29 mouse cellular contexts compared by ENCODE assay signal in the genomic region with DNA sequence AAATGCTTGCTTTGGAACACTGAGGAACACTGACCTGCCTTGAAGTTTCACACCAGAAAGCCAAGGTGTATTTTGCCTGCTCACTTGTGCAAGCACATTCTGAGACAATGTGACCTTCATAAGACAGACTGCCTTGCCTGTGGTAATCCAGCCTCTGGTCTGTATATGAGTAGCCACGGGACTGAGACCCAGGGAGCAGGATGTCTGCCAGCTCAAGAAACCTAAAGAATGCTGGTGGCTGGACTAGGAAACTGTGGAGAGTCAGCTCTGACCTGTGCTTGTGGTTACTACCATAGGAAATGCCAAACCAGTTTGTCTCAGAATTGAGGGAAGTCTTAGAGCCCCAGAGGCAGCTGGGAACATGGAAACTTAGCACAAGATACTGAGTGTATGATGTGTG. TPM values are rescaled to one million over a fixed set of nuclear protein-coding genes. Genes with fewer than 3 reads are reported as not detected.
DNase-seq lines count a peak whose midpoint lies in the region; ATAC-seq and TF ChIP-seq lines count a peak whose summit lies in the region.
"Had no signal": no experiment of that assay in that cellular context is flagged by ENCODE, and none has a peak within 500 bp of the region (broad histone marks: within the 10 kb centered on the region; RNA-seq: fewer than 3 reads in every experiment).

No protein-coding gene starts in this region.

- CTCF ChIA-PET in Patski (lab: Charles Lee), result interaction anchor here (1.1 to 2.0 kb wide), 3 partner anchors 8 to 58 kb away, joined by 3 to 9 read pairs (median 5); no protein-coding TSS in a partner anchor

- no peaks in the 10 kb centered on the region for H3K27me3 ChIP-seq in Patski
- H3K27me3 ChIP-seq: CH12.LX; embryonic facial prominence, embryonic 15.5 days had no signal

- in situ Hi-C loops in Patski (cut with MboI; ENCODE audit: low pct_unique_long_range_greater_than_20kb), result no loop called here

- TF ChIP-seq CTCF in Patski (IDR thresholded peaks at IDR 0.05), result no peak

- POLR2A ChIA-PET in Patski (lab: Charles Lee), result no interaction called here

- peak; percentile 24 for DNase-seq in cerebellum, adult 9-11 months
- no peak for DNase-seq in cerebellum, adult 11 months
- peak; percentile 30 for DNase-seq in kidney, adult 11 months
- no peak for DNase-seq in kidney, postnatal 36 days
- DNase-seq in 3T3-L1 (ENCODE audit: low read depth, low spot score), result peak; percentile 25
- DNase-seq in Patski (ENCODE audit: low read depth, low spot score), result no peak
- DNase-seq in adrenal gland, postnatal 36 days, result no peak
- no peak for DNase-seq in urinary bladder, postnatal 4 days (ENCODE audit: low spot score in 2 of 2)
- DNase-seq: adrenal gland, adult 8-10 months; embryo, embryonic 11 days; gastrocnemius, postnatal 10 days; heart, adult 18-20 months; heart, postnatal 14 days had no signal

- peak; percentile 29 for ATAC-seq in Patski
- ATAC-seq: forebrain, embryonic 16.5 days; intestine, embryonic 16.5 days had no signal

RNA-seq across cellular contexts. Expression of gene Galp, which starts 11.5 kb away (rescaled TPM):
- polyA plus RNA-seq in Patski (2021), result not detected
- not detected for total RNA-seq in adrenal gland, postnatal 36 days (2021)
- total RNA-seq: adrenal gland, adult 8-10 months; adrenal gland, postnatal 4 days; CH12.LX; common myeloid progenitor, adult 5-6 weeks; gastrocnemius, postnatal 10 days; gastrocnemius, postnatal 4 days; heart, adult 18-20 months; heart, postnatal 14 days had no signal
- polyA plus RNA-seq: brain, embryonic 14.5 days; C2C12; embryonic facial prominence, embryonic 11.5 days; embryonic facial prominence, embryonic 15.5 days; forebrain, embryonic 12.5 days; forebrain, embryonic 16.5 days; frontal cortex, adult 2 months; heart, embryonic 11.5 days; hindbrain, embryonic 10.5 days; hindbrain, embryonic 14.5 days; intestine, embryonic 16.5 days; kidney, embryonic 14.5 days had no signal

RNA-seq across cellular contexts. Expression of gene Zfp444, which starts 13.4 kb away (rescaled TPM):
- 30.6 TPM for polyA plus RNA-seq in Patski (2021)
- 10 to 100 TPM; 26.4 to 35.9 TPM for total RNA-seq in adrenal gland, postnatal 36 days (2021)

RNA-seq across cellular contexts. Expression of gene Zfp787, which starts 29.6 kb away (rescaled TPM):
- polyA plus RNA-seq in Patski (2021), result 31.1 TPM
- total RNA-seq in adrenal gland, postnatal 36 days (2021), result 10 to 100 TPM; 35.1 to 50.9 TPM

RNA-seq across cellular contexts. Expression of gene Zscan5b, which starts 36.7 kb away (rescaled TPM):
- not detected for polyA plus RNA-seq in Patski (2021)
- total RNA-seq in adrenal gland, postnatal 36 days (2021), result not detected
- total RNA-seq: adrenal gland, adult 8-10 months; adrenal gland, postnatal 4 days; CH12.LX; common myeloid progenitor, adult 5-6 weeks; gastrocnemius, postnatal 10 days; gastrocnemius, postnatal 4 days; heart, adult 18-20 months; heart, postnatal 14 days had no signal
- polyA plus RNA-seq: brain, embryonic 14.5 days; C2C12; embryonic facial prominence, embryonic 11.5 days; embryonic facial prominence, embryonic 15.5 days; forebrain, embryonic 12.5 days; forebrain, embryonic 16.5 days; frontal cortex, adult 2 months; heart, embryonic 11.5 days; hindbrain, embryonic 10.5 days; hindbrain, embryonic 14.5 days; intestine, embryonic 16.5 days; kidney, embryonic 14.5 days had no signal

Comparison
In these comparisons a context has a peak if more than half of its experiments do, and no peak if none do; other contexts are left out.
1. DNase-seq: peak in cerebellum, adult 9-11 months (single experiment), kidney, adult 11 months (single experiment) and 3T3-L1 (single experiment); none in cerebellum, adult 11 months (single experiment), kidney, postnatal 36 days (0 of 2), Patski (single experiment), adrenal gland, postnatal 36 days (0 of 2) and urinary bladder, postnatal 4 days (0 of 2).